Mouse (Mus musculus) 3T3-L1 (cell line): Measurements from ENCODE around the gene Olfr1106.

ENCODE experiments used
- DNase-seq: peaks from one replicate; pipeline ENCODE4 v3.0.0-alpha.2; 2015; ENCODE audit warnings: low read depth, low spot score

Gene Olfr1106

DNA sequence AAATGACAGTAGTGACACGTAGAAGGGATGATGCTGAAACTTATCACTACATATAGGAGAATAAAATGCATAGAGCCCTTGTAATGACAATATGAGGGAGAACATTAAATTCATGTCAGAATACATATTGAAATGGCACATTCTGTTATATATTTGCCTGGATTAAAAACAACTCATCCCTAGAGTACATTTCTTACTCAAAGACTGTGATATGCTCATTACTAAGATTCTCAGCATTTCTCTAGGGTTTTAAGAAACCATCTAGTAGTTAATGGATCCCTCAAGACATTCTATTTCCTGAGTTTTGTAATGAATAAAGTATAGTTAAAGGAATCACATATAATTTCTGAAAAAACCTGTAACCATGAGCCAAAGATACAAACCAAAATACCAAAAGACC, at the start of gene Olfr1106:
Gene Olfr1106, minus strand, starts transcription at position 101 of the 400 bp plus-strand sequence.
- no peak for DNase-seq

- DNase-seq = no peak
Observed at GRCm38 (mm10) chr2:87095908-87096307, 43.8 kb upstream of the Olfr1106 start, which contains the start of gene Olfr1109. Gene Olfr1109, minus strand, starts transcription at chr2:87096008.

DNA sequence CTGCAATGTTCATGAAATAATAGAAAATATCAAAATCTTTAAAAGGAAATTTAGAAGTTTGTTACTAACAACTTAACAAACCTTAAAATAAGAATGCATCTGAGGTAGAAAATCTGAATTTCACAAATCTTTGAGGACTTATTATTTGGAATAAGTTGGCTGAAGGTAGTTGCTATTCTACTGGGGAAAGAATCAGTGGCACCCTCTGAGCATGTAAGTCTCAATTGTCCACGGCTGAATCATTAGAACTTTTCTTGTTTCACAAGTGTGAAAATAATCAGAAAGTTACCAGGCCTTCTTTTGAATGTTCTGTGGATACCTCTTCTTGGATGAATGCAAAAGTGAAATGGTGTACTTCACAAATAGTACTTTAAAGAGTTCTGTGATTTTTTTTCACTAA, 23.6 kb upstream of the Olfr1106 start, which contains the start of gene Olfr1107:
Gene Olfr1107, minus strand, starts transcription at position 101 of the 400 bp plus-strand sequence.
- no peak for DNase-seq

GRCm38 (mm10) chr2:87036431-87036830, 15.6 kb downstream of the Olfr1106 start, which contains the start of gene Olfr1105:
Gene Olfr1105, minus strand, starts transcription at chr2:87036531.
- DNase-seq = no peak

DNA sequence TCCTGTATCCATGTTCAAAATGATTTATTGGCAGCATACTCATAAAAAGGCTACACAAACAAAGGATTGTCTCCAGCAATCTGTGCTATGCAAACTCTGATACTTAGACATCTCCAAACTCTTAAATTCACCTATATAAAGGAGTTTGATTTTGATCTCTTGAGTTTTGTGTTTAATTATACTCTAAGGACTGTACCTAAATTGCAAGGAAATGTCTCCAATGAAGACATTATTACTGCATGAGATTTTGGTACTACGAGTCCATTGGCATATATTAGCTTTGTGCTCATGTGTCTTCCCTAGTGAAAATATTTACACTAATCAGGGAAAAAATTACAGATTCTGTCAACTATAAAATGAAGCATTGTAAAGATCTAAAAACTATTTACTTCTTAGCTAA, 25.1 kb downstream of the Olfr1106 start, which contains the start of gene Olfr1104:
Gene Olfr1104, minus strand, starts transcription at position 101 of the 400 bp plus-strand sequence.
- DNase-seq = no peak

DNA sequence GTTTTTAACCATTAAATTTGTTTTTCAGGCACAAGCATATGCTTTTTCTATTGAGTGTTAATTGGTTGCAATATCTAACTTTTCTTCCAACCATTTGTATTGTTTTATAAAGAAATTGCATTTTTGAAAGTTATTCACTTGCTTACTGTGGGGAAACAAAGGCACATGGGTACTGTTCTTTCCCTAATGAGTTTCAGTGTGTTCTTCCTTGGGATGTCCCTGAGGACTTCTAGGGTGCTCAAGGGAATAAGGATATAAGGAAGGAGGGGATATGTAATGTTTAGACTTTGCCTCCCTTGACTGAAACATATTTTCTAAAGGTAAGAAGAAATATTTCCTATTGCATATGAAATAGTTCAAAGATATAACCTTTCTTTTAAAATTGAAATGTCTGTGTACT, 54.0 kb downstream of the Olfr1106 start, which contains the start of gene Olfr1102:
Gene Olfr1102, plus strand, starts transcription at position 301 of the 400 bp plus-strand sequence.
- no peak for DNase-seq
